Mouse (Mus musculus): ENCODE data around the gene Arhgef3.

DNA sequence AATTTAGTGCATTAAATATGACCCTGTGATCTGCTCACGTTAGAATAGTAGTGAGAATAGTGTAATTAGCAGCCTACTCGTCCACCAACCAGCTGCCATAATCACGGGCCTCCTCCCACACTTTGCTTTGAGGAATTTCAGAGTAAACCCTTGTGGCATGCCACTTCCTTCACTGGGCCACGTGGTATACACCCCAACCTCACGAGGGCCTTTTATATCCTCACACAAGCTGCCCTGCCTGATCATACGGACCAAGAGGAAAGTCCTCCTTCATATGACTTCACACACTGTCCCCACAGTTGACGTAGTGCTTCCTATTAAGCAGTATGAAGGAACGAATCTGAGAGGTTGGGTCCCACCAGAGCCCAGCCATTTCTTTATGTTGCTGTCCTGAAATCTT is 202.4 kb downstream of the Arhgef3 start:
- TF ChIP-seq CTCF (IDR thresholded peaks at IDR 0.05) (no peak), POLR2A (IDR thresholded peaks at IDR 0.05; ENCODE audit: insufficient read depth, low read depth, low read length) (no peak)

Measured in heart, adult 2 months (tissue).